Mouse (Mus musculus) heart, adult 18-20 months (tissue): ENCODE data around the gene Wscd2. TPM values are rescaled to one million over a fixed set of nuclear protein-coding genes. Genes with fewer than 3 reads are reported as not detected.

Source experiments
- DNase-seq, 2 experiments: peaks; one replicate each; pipeline ENCODE4 v3.0.0; 2021 to 2022; ENCODE audit warnings: mixed read lengths in 1 of 2
- total RNA-seq, 2 experiments: library from RNA; stranded (reverse); gene quantifications; 2 replicates each; pipeline ENCODE4 v1.2.3; 2021

Wscd2 gene
- total RNA-seq, 2 experiments from 2014 or later: 0.22 to 0.23 TPM

GRCm38 (mm10) chr5:113539858-113540257, 49.7 kb downstream of the Wscd2 start:
- no peak for DNase-seq

GRCm38 (mm10) chr5:113541196-113541595, 51.1 kb downstream of the Wscd2 start:
- DNase-seq: no peak

- DNase-seq: no peak
Measured at GRCm38 (mm10) chr5:113542885-113543476, 52.8 kb downstream of the Wscd2 start.

- DNase-seq: peak; percentile 57 to 64
Measured at GRCm38 (mm10) chr5:113547949-113548700, 58.0 kb downstream of the Wscd2 start.

GRCm38 (mm10) chr5:113550249-113550648, 60.1 kb downstream of the Wscd2 start:
- DNase-seq: no peak

GRCm38 (mm10) chr5:113550759-113551158, 60.6 kb downstream of the Wscd2 start:
- DNase-seq: no peak

- DNase-seq: no peak
Measured at GRCm38 (mm10) chr5:113553402-113553897, 63.3 kb downstream of the Wscd2 start.

GRCm38 (mm10) chr5:113554095-113554494, 64.0 kb downstream of the Wscd2 start:
- DNase-seq: peak in 1 of 2 experiments; percentile 8

- DNase-seq: peak; percentile 26 to 52
Measured at GRCm38 (mm10) chr5:113554571-113554970, 64.4 kb downstream of the Wscd2 start.

GRCm38 (mm10) chr5:113555684-113556083, 65.6 kb downstream of the Wscd2 start:
- peak; percentile 34 to 49 for DNase-seq

GRCm38 (mm10) chr5:113558065-113558464, 67.9 kb downstream of the Wscd2 start:
- no peak for DNase-seq

GRCm38 (mm10) chr5:113559627-113560026, 69.5 kb downstream of the Wscd2 start:
- DNase-seq: peak in 1 of 2 experiments; percentile 29

GRCm38 (mm10) chr5:113564463-113564862, 74.3 kb downstream of the Wscd2 start:
- DNase-seq: no peak

GRCm38 (mm10) chr5:113565101-113565854, 75.1 kb downstream of the Wscd2 start:
- DNase-seq: no peak

GRCm38 (mm10) chr5:113565858-113566257, 75.7 kb downstream of the Wscd2 start:
- no peak for DNase-seq

GRCm38 (mm10) chr5:113570056-113570717, 80.1 kb downstream of the Wscd2 start:
- DNase-seq: no peak

GRCm38 (mm10) chr5:113577555-113577954, 87.4 kb downstream of the Wscd2 start:
- no peak for DNase-seq

- no peak for DNase-seq
Measured at GRCm38 (mm10) chr5:113578428-113578827, 88.3 kb downstream of the Wscd2 start.

- DNase-seq: no peak
Measured at GRCm38 (mm10) chr5:113579128-113579527, 89.0 kb downstream of the Wscd2 start.

- no peak for DNase-seq
Measured at GRCm38 (mm10) chr5:113580248-113580647, 90.1 kb downstream of the Wscd2 start.

- DNase-seq: no peak
Measured at GRCm38 (mm10) chr5:113580801-113581200, 90.7 kb downstream of the Wscd2 start.
